Mouse (Mus musculus) stomach, embryonic 14.5 days (tissue): ENCODE data around the gene Lysmd4. TPM values are rescaled to one million over a fixed set of nuclear protein-coding genes. Genes with fewer than 3 reads are reported as not detected.

Experiments
- ATAC-seq: fragments of 200-750 bp; cut with Nextera tagmentation; 2 replicates; pipeline ENCODE4 v1.8.0; 2017; ENCODE audit warnings: low read depth, moderate TSS enrichment; ENCODE audit not compliant: insufficient number of reproducible peaks, insufficient read depth, low FRiP score
- H3K27ac ChIP-seq: fragments of 300-500 bp; sonication (generic); 2 replicates; pipeline ENCODE4 v1.5.1; 2014; ENCODE audit warnings: mild to moderate bottlenecking, low read length, moderate library complexity, mixed read lengths
- H3K27me3 ChIP-seq: fragments of 300-500 bp; sonication (generic); 2 replicates; pipeline ENCODE4 v1.6.1; 2014; ENCODE audit warnings: low read length, control low read depth, mixed read lengths; ENCODE audit not compliant: control insufficient read depth, insufficient read depth
- H3K36me3 ChIP-seq: fragments of 300-500 bp; sonication (generic); 2 replicates; pipeline ENCODE4 v1.6.1; 2014; ENCODE audit warnings: mild to moderate bottlenecking, control low read depth, low read length, moderate library complexity, mixed read lengths; ENCODE audit not compliant: control insufficient read depth, insufficient read depth
- H3K4me1 ChIP-seq: fragments of 300-500 bp; sonication (generic); 2 replicates; pipeline ENCODE4 v1.6.1; 2014; ENCODE audit warnings: low read length, control low read depth, mixed read lengths; ENCODE audit not compliant: control insufficient read depth, insufficient read depth
- H3K4me2 ChIP-seq: fragments of 300-500 bp; sonication (generic); replicated peaks from 2 replicates; pipeline ENCODE4 v1.6.1; 2014; ENCODE audit warnings: low read depth, low read length, control low read depth
- H3K4me3 ChIP-seq: fragments of 300-500 bp; sonication (generic); 2 replicates; pipeline ENCODE4 v1.5.1; 2014; ENCODE audit warnings: low read depth, low read length, control low read depth
- H3K9ac ChIP-seq: fragments of 300-500 bp; sonication (generic); replicated peaks from 2 replicates; pipeline ENCODE4 v1.6.1; 2014; ENCODE audit warnings: low read depth, mild to moderate bottlenecking, control low read depth, low read length, moderate library complexity, mixed read lengths
- H3K9me3 ChIP-seq: fragments of 300-500 bp; sonication (generic); 2 replicates; pipeline ENCODE4 v1.6.1; 2016; ENCODE audit warnings: low read depth, low read length, control low read depth; ENCODE audit not compliant: control insufficient read depth
- WGBS: fragments of 180-500 bp; shearing (Covaris S2); extraction: QIAGEN DNeasy Blood & Tissue Kit; methylation state at CpG from one replicate; pipeline ENCODE4 v1.1.7; 2014; 5-methylcytosine and 5-hydroxymethylcytosine counted together
- polyA plus RNA-seq: library from polyadenylated mRNA; unstranded; fragments of >200 nt; fragmentation: Nextera tagmentation; extraction: Ambion mirVana; gene quantifications from 2 replicates; pipeline ENCODE4 v1.2.1, GENCODE M21; 2014

Gene Lysmd4
- polyA plus RNA-seq, 1 experiment from 2014 or later: 10.2 TPM

- no peak overlapping the region for H3K4me3 ChIP-seq
- no peak overlapping the region for H3K4me2 ChIP-seq
- H3K9me3 ChIP-seq: no peaks in the 10 kb centered on the region
- WGBS: 86% methylated on average over 3 of the region's 3 CpGs
- no peak overlapping the region for H3K9ac ChIP-seq
- no peaks in the 10 kb centered on the region for H3K4me1 ChIP-seq
- H3K36me3 ChIP-seq: peaks cover 3% of the 10 kb centered on the region; the same call in 1 of the 2 replicates
- no peak for ATAC-seq
- no peak overlapping the region for H3K27ac ChIP-seq
- H3K27me3 ChIP-seq: no peaks in the 10 kb centered on the region
Measured at GRCm38 (mm10) chr7:67313200-67313599, 90.9 kb downstream of the Lysmd4 start.

DNA sequence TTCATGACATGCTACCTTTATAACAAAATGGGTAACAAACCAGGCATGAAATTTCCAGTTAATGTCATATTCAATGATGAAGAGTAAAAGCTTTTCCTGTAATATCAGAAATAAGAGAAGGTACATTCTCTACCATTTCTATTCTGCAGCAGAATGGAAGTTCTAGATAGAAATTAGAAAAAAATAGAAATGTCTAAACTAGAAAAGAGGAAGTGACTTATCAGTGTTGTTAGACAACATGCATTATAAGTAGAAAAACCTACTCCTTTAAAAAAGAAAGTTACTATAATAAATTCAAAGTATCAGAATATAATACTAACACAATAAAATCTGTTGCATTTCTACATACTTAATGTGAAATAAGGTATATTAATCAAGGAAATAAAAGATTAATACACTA, 96.4 kb downstream of the Lysmd4 start:
- Histone ChIP-seq H3K9ac (no peak overlapping the region), H3K27me3 (no peaks in the 10 kb centered on the region), H3K27ac (no peak overlapping the region), H3K4me1 (no peaks in the 10 kb centered on the region), H3K9me3 (no peaks in the 10 kb centered on the region), H3K4me2 (no peak overlapping the region), H3K4me3 (no peak overlapping the region), H3K36me3 (peaks cover 2% of the 10 kb centered on the region; the same call in 1 of the 2 replicates)
- ATAC-seq: no peak

DNA sequence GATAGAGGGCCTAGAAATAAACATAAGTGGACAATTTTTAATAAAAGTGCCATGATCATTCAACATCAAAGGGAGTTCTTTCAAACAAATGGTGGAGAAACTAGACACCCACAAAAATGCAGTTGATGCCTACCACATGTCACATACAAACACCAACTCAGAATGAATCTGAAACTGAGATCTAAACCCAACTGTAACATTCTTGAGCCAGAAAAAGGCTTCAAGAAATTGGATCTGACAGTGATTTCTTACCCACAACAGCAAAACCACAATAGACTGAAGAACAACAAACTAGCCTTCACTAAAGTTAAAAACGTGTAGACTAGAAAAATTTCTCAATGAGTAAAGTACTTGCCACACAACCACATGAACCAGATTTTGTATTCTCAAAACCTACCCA, 98.0 kb downstream of the Lysmd4 start:
- Histone ChIP-seq H3K27me3 (no peaks in the 10 kb centered on the region), H3K36me3 (no peaks in the 10 kb centered on the region), H3K9me3 (no peaks in the 10 kb centered on the region), H3K4me3 (no peak overlapping the region), H3K9ac (no peak overlapping the region), H3K4me1 (no peaks in the 10 kb centered on the region), H3K4me2 (no peak overlapping the region), H3K27ac (no peak overlapping the region)
- ATAC-seq: no peak
- 79% methylated on average over 1 of the region's 1 CpGs for WGBS

- no peak overlapping the region for H3K9ac ChIP-seq
- H3K27me3 ChIP-seq: no peaks in the 10 kb centered on the region
- H3K4me2 ChIP-seq: no peak overlapping the region
- no peak for ATAC-seq
- H3K36me3 ChIP-seq: no peaks in the 10 kb centered on the region; the same call in 1 of the 2 replicates
- H3K4me1 ChIP-seq: no peaks in the 10 kb centered on the region
- 84% methylated on average over 7 of the region's 7 CpGs for WGBS
- H3K27ac ChIP-seq: no peak overlapping the region
- H3K9me3 ChIP-seq: no peaks in the 10 kb centered on the region
- no peak overlapping the region for H3K4me3 ChIP-seq
Measured at GRCm38 (mm10) chr7:67342067-67342625, 119.8 kb downstream of the Lysmd4 start.

GRCm38 (mm10) chr7:67344443-67344842, 122.1 kb downstream of the Lysmd4 start:
- no peak for ATAC-seq
- Histone ChIP-seq H3K9me3 (no peaks in the 10 kb centered on the region), H3K4me2 (no peak overlapping the region), H3K27ac (no peak overlapping the region), H3K36me3 (no peaks in the 10 kb centered on the region; the same call in 1 of the 2 replicates), H3K4me1 (no peaks in the 10 kb centered on the region), H3K4me3 (no peak overlapping the region), H3K9ac (no peak overlapping the region), H3K27me3 (no peaks in the 10 kb centered on the region)
- WGBS: 59% methylated on average over 1 of the region's 1 CpGs

DNA sequence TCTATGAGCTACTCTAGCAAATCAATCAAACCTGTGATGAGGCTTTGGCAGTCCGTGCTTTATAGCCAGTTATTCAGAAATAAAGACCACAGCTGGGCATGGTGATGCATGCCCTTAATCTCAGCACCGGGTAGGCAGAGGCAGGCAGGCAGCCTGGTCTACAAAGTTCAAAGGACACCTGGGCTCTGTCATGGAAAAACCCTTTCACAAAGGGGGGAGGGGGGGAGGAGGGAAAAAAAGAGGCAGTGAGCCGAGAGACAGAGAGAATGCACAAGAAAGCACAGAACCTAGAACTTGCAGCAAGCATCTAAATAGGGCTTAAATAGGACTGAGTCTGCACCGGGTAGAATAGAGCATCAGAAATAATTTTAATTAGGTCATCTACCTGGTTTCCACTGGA, 130.6 kb downstream of the Lysmd4 start:
- H3K27ac ChIP-seq: no peak overlapping the region
- no peaks in the 10 kb centered on the region for H3K27me3 ChIP-seq
- H3K9ac ChIP-seq: no peak overlapping the region
- 77% methylated on average over 4 of the region's 4 CpGs for WGBS
- H3K4me3 ChIP-seq: no peak overlapping the region
- no peak for ATAC-seq
- H3K4me2 ChIP-seq: no peak overlapping the region
- no peaks in the 10 kb centered on the region for H3K36me3 ChIP-seq
- H3K4me1 ChIP-seq: no peaks in the 10 kb centered on the region
- H3K9me3 ChIP-seq: no peaks in the 10 kb centered on the region

DNA sequence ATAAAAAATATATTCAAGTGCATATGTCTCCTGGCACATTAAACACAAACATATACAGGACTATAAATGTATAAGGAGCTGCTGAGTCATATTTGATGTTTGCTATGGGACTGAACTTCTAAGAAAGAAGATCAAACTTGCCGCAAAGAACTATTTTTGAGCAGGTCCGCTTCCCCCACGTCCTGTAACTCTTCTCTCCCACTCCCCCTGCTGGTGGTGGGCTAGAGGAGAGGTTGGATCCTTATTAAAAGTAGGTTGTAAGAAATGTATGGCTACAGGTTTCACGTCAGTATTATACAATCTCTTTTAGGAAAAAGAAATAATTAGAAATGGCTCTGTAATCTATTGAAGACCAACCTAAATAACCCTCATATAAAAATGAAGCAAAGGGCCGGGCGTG, 131.3 kb downstream of the Lysmd4 start:
- no peaks in the 10 kb centered on the region for H3K27me3 ChIP-seq
- no peak overlapping the region for H3K9ac ChIP-seq
- no peak overlapping the region for H3K27ac ChIP-seq
- no peaks in the 10 kb centered on the region for H3K36me3 ChIP-seq
- no peak overlapping the region for H3K4me2 ChIP-seq
- H3K4me3 ChIP-seq: no peak overlapping the region
- 87% methylated on average over 6 of the region's 6 CpGs for WGBS
- H3K4me1 ChIP-seq: no peaks in the 10 kb centered on the region
- H3K9me3 ChIP-seq: no peaks in the 10 kb centered on the region
- no peak for ATAC-seq

DNA sequence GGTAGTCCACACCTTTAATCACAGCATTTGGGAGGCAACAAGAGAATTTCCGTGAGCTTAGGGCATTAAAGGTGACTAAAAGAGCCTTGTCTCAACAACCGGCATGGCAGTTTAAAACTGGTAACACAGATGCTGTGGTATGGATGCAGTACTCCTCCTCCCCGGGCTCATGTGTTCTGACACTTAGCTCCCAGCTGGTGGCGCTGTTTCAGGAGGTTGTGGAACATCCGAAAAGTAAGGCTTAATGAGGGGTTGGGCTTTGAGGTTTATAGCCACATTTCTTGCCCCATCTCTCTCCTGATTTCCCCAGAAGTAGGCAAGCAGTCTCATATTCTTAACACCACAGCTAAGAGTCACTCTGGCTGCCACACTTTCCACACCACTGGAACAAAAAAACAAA, 133.5 kb downstream of the Lysmd4 start:
- Histone ChIP-seq H3K27ac (no peak overlapping the region), H3K9ac (no peak overlapping the region), H3K4me2 (no peak overlapping the region), H3K4me3 (no peak overlapping the region), H3K27me3 (no peaks in the 10 kb centered on the region), H3K9me3 (no peaks in the 10 kb centered on the region), H3K4me1 (no peaks in the 10 kb centered on the region), H3K36me3 (no peaks in the 10 kb centered on the region)
- 93% methylated on average over 5 of the region's 5 CpGs for WGBS
- ATAC-seq: no peak
